Mouse (Mus musculus) kidney, adult 2 months (tissue): Measurements from ENCODE around the gene Cpeb1. TPM values are rescaled to one million over a fixed set of nuclear protein-coding genes. Genes with fewer than 3 reads are reported as not detected.
A peak's percentile ranks its signal among the peaks of the same experiment; 100 is the strongest.
"Not testable (repeated sequence)": the region's sequence is repeated elsewhere in the genome, so short reads cannot be mapped to it uniquely, and the experiment has no call there.

Experiments used
- DNase-seq: peaks from one replicate; pipeline ENCODE4 v3.0.0; 2021
- H3K27ac ChIP-seq: fragments of 200-500 bp; 2 replicates; pipeline ENCODE4 v1.5.1; 2012; ENCODE audit warnings: low read depth, low read length, control low read depth, inconsistent platforms; ENCODE audit not compliant: insufficient read depth
- H3K27me3 ChIP-seq: fragments of 200-500 bp; replicated peaks from 2 replicates; pipeline ENCODE4 v1.6.1; 2012; ENCODE audit warnings: mild to moderate bottlenecking, moderate library complexity, low read length, inconsistent platforms; ENCODE audit not compliant: control insufficient read depth, insufficient read depth
- H3K36me3 ChIP-seq: fragments of 200-500 bp; 2 replicates; pipeline ENCODE4 v1.6.1; 2012; ENCODE audit warnings: mild to moderate bottlenecking, moderate library complexity, low read length, inconsistent platforms; ENCODE audit not compliant: control insufficient read depth, insufficient read depth
- H3K4me1 ChIP-seq: fragments of 200-500 bp; 2 replicates; pipeline ENCODE4 v1.6.1; 2011; ENCODE audit warnings: low read length; ENCODE audit not compliant: control insufficient read depth, insufficient read depth
- H3K4me3 ChIP-seq: fragments of 200-500 bp; 2 replicates; pipeline ENCODE4 v1.5.1; 2011; ENCODE audit warnings: mild to moderate bottlenecking, low read depth, low read length, control low read depth; ENCODE audit not compliant: insufficient read depth
- CTCF ChIP-seq: fragments of 200-500 bp; conservative IDR thresholded peaks from 2 replicates; pipeline ENCODE4 v1.5.1; 2011; ENCODE audit warnings: low read depth, mild to moderate bottlenecking, control low read depth, low read length, moderate library complexity, mixed read lengths; ENCODE audit not compliant: insufficient read depth, insufficient read length
- POLR2A ChIP-seq: fragments of 200-500 bp; IDR thresholded peaks from one replicate; pipeline ENCODE4 v1.6.1; 2011; ENCODE audit warnings: low read depth, low read length, control low read depth
- WGBS: fragments of 180-500 bp; shearing (Covaris S2); methylation state at CpG from one replicate; pipeline ENCODE4 v1.1.7; 2018; 5-methylcytosine and 5-hydroxymethylcytosine counted together
- polyA plus RNA-seq: library from polyadenylated mRNA; depleted of rRNA; stranded (reverse); fragments of >200 nt; gene quantifications from 2 replicates; pipeline ENCODE4 v1.2.3, GENCODE M21; 2012

Cpeb1 gene
- polyA plus RNA-seq, 1 experiment: 13.5 TPM

DNA sequence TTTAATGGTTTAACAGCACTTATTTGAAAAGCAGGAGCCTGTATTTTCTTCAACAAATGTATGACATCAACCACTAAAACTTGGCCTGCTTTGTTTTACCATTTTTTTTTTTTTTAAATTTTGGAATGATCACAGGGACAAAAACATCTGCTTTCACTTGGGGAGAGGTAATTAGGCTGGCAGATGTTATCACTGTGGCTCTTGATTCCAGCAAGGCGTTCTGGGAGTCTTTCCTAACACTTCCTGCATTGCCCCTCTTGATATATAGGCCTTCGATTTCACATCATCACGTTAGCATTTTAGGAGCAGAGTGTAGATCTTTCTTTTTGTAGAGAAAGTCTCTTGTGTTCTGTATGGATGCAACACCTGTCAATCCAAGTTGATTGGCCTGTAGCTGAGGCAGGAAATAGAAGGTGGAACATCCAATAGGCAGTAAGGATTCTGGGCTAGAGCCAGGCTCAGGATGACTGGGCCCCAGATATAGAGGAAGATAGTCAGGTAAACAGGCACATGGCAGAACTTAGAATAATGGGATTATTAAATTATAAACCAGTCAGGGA, 24.3 kb upstream of the Cpeb1 start:
- TF ChIP-seq POLR2A (no peak), CTCF (no peak)
- Histone ChIP-seq H3K4me3 (no peak overlapping the region), H3K27me3 (no peaks in the 10 kb centered on the region), H3K4me1 (no peaks in the 10 kb centered on the region), H3K36me3 (no peaks in the 10 kb centered on the region), H3K27ac (no peak overlapping the region)
- 71% methylated on average over 3 of the region's 3 CpGs for WGBS
- no peak for DNase-seq

DNA sequence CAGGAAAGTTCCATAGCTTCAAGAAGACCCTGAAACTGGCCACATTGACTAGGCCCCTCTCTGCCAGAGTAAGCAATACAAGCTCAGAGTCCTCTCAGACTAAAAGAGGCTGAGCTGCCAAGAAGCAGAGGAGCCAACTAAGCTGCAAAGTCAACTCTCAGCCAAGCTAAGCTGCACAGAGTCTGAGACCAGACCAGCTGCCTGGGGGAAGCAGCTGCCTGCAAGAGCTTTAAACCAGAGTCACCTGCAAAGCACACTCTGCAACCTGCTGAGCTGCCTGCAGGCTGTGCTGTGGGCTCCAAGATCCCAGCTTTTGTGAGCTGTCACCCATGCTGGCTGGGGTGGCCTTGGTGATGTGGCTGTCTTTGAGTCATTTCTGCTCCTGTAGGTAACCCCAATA, 23.0 kb upstream of the Cpeb1 start:
- not testable (repeated sequence) for H3K27me3 ChIP-seq, H3K36me3 ChIP-seq, H3K27ac ChIP-seq, H3K4me3 ChIP-seq, H3K4me1 ChIP-seq
- DNase-seq: peak; percentile 5

DNA sequence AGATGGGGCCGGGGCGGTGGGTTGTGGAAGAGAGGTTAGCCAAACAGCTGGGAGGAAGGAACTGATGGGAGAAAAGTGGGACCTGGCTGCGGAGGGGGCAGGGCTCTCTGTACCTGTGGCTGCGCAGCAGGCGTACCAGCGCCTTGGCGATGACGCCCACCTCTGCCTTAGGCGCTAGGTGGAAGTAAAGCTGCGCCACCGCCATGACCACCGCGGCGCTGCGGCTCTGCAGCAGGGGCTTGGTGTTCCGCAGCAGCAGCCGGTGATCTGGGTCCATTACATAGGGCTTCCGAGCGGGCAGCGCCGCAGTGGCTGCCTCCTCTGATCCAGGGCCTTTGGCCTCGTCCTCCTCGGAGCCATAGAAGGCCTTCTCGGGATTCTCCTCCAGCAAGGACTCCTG, 21.6 kb upstream of the Cpeb1 start:
- Histone ChIP-seq H3K27ac (no peak overlapping the region), H3K27me3 (no peaks in the 10 kb centered on the region), H3K4me3 (no peak overlapping the region), H3K36me3 (no peaks in the 10 kb centered on the region), H3K4me1 (no peaks in the 10 kb centered on the region)
- DNase-seq: no peak
- TF ChIP-seq POLR2A (no peak), CTCF (no peak)
- 6% methylated on average over 24 of the region's 24 CpGs for WGBS

DNA sequence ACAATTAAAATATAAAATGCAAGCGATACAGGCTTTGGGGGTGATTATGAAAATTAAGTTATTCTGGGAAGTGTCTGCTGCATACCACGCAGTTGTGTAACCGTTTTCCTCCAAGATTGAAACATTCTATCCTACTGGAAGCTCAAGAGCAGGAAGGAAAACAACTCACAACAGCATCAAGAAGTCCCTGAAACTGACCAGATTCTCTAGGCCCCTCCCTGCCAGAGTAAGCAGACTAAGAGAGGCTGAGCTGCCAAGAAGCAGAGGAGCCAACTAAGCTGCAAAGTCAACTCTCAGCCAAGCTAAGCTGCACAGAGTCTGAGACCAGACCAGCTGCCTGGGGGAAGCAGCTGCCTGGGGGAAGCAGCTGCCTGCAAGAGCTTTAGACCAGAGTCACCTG, 20.0 kb upstream of the Cpeb1 start:
- TF ChIP-seq CTCF (no peak), POLR2A (no peak)
- no peak for DNase-seq
- WGBS: 73% methylated on average over 3 of the region's 3 CpGs
- Histone ChIP-seq H3K4me1 (no peaks in the 10 kb centered on the region), H3K4me3 (no peak overlapping the region), H3K27ac (no peak overlapping the region), H3K36me3 (no peaks in the 10 kb centered on the region), H3K27me3 (no peaks in the 10 kb centered on the region)

DNA sequence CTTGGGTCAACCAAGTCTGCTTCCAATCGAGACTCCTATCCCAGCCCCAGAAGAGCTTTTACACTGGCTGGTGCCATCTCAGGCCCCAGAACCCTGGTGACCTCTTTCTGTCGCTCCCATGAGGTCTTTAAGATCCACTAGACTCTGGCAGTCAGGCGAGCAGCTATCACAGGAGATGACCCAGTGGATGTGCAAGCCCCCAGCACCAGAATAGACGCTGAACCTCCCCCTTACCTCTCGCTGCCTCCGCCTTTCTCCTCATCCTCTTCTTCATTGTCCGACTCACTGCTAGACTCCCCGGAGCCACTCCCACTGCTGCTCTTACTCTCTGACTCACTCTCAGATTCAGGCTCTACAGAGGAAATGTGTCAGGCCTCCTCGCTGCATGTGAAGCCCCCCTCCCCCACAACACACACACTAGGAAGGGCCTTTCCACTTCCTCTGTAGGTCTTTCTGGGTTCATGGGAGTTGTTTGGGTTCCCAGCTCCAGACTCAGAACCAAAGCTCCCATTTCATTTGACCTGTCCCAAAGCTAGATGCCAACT, 9.7 kb upstream of the Cpeb1 start:
- no peak overlapping the region for H3K4me3 ChIP-seq
- H3K36me3 ChIP-seq: no peaks in the 10 kb centered on the region
- H3K27ac ChIP-seq: no peak overlapping the region
- H3K4me1 ChIP-seq: no peaks in the 10 kb centered on the region
- no peaks in the 10 kb centered on the region for H3K27me3 ChIP-seq
- DNase-seq: no peak
- WGBS: 68% methylated on average over 9 of the region's 9 CpGs
- TF ChIP-seq POLR2A (no peak), CTCF (no peak)

DNA sequence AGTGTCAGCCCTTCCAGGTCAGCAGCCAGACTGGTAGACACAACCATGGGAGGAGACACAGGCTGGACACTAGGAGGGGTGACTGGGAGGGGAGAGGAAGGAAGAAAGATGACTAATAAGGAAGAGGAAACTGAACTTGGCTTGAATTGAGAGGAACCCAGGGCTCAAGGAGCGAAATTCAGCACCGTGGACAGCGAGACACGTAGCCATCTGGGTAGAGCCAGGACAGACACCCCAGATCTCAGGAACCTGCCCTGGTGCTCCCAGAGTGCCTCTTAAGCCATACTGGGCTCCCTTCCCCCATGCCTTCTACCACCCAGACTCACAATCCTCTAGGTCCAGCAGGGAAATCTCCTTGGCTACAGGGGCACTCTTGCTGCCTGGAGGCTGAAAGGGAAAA, 8.9 kb upstream of the Cpeb1 start:
- Histone ChIP-seq H3K27me3 (no peaks in the 10 kb centered on the region), H3K4me3 (no peak overlapping the region), H3K27ac (no peak overlapping the region), H3K36me3 (no peaks in the 10 kb centered on the region), H3K4me1 (no peaks in the 10 kb centered on the region)
- 1% methylated on average over 4 of the region's 4 CpGs for WGBS
- TF ChIP-seq CTCF (no peak), POLR2A (no peak)
- no peak for DNase-seq

DNA sequence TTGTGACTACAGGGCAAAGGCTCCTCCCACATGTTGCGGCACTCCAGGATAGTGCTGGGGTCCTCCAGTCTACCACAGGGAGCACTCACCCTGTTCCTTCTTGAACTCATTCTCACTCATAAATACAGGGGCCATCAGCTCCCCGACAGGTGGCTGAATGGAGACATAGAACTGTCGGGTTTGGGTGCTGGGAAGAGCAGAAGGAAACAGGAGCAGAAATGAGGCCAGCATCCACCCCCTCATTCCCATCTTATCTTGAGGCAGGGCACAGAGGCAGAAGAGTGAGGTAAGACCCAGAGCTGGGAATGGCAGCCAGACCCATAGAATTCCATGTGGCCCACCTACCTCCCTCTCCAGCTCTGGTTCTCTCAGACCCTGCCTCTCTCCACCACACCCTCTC, 7.5 kb upstream of the Cpeb1 start:
- Histone ChIP-seq H3K36me3 (no peaks in the 10 kb centered on the region), H3K27ac (no peak overlapping the region), H3K4me3 (no peak overlapping the region), H3K4me1 (no peaks in the 10 kb centered on the region), H3K27me3 (no peaks in the 10 kb centered on the region)
- TF ChIP-seq CTCF (no peak), POLR2A (no peak)
- WGBS: 74% methylated on average over 3 of the region's 3 CpGs
- DNase-seq: no peak
